Mouse (Mus musculus) ES-E14 (cell line): Measurements from ENCODE around the gene Grid2.

Source experiments
- HCFC1 ChIP-seq: IDR thresholded peaks from 2 replicates; pipeline ENCODE4 v1.6.1; 2012; ENCODE audit warnings: low read length, inconsistent platforms, borderline replicate concordance; ENCODE audit not compliant: insufficient read depth
- MAFK ChIP-seq: IDR thresholded peaks from 2 replicates; pipeline ENCODE4 v1.6.1; 2014; ENCODE audit warnings: mild to moderate bottlenecking, low read depth, low read length, inconsistent platforms; ENCODE audit not compliant: insufficient read depth
- ZC3H11A ChIP-seq: IDR thresholded peaks from 2 replicates; pipeline ENCODE4 v1.6.1; 2012; ENCODE audit warnings: low read depth, mild to moderate bottlenecking, inconsistent platforms, low read length, borderline replicate concordance

DNA sequence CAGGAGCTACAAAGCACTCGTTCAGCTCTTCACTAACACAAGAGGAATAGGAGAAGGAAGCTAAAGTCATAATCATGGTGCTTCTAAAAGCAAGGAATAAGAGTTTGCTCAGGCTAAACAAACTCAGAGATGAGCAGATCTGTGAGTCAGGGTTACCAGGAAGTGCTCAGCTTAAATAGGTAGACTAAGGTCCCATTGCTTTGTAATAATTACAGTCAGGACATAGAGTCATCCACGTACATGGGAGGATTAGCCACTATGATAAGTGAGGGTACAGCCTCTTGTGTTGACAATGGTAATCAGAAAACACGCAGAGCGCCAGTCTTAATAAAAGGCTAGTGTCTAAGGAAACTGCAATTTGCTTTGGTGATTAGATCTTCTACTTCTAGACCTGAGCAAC is 1480.6 kb downstream of the Grid2 start:
- TF ChIP-seq MAFK (no peak), HCFC1 (no peak), ZC3H11A (no peak)
